Mouse (Mus musculus): ENCODE results near the gene Mad1l1. TPM values are rescaled to one million over a fixed set of nuclear protein-coding genes. Genes with fewer than 3 reads are reported as not detected.

Mad1l1 gene
- polyA plus RNA-seq, 1 experiment = 18.3 TPM

DNA sequence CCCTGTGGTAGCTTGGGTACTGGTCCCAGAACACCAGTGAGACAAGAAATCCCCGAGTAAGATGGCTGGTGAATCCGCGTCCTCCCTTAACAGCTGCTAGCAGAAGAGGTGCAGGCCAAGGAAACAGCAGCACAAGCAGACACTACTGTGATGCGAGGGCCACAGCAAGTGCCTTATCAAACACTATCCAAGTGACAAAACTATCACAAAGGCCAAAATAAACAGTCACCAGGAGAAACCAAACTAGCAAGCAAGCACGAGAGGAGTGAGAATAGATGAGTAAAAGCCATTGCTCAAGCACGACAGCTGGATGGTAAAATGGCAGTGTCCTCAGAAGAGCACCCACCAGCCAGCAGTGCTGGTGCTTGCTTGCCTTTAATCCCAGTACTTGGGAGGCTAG is 153.8 kb downstream of the Mad1l1 start:
- DNase-seq (ENCODE audit: low read depth in 1 of 2, low spot score in 2 of 2) = no peak
- Histone ChIP-seq H3K27ac (ENCODE audit: insufficient read depth, low read length) (no peak overlapping the region), H3K36me3 (ENCODE audit: control insufficient read depth, insufficient read depth, low read length) (no peaks in the 10 kb centered on the region), H3K4me3 (ENCODE audit: extremely low read depth, insufficient read depth, insufficient read length) (no peak overlapping the region), H3K27me3 (ENCODE audit: control insufficient read depth, insufficient read depth, low read length) (no peaks in the 10 kb centered on the region), H3K4me1 (ENCODE audit: control insufficient read depth, insufficient read depth, insufficient read length) (no peaks in the 10 kb centered on the region)
- TF ChIP-seq POLR2A (IDR thresholded peaks at IDR 0.05; ENCODE audit: low read depth, low read length) (no peak), CTCF (IDR thresholded peaks at IDR 0.05; ENCODE audit: extremely low read depth, insufficient read depth, insufficient read length, insufficient replicate concordance) (no peak)
- WGBS = 91% methylated on average over 6 of the region's 6 CpGs

DNA sequence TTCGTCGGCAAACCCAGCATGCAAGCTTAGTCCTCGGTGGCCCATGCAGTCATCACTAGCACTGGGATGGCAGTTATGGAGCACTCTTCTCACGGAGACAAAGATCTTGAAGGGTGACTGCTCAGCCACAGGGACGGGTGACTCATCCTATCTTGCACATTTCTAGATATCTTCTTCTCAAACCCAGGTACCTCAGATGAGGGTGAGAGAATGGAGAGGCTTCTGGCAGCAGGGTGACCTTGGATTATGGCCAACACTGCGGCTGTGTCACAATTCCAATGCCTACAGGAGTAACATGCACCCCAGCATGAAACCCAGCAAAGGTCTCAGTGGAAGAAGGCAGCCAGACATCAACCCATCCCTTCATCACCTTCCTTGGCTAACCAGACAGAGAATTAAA is 154.3 kb downstream of the Mad1l1 start:
- DNase-seq (ENCODE audit: low read depth in 1 of 2, low spot score in 2 of 2) = no peak
- 86% methylated on average over 6 of the region's 6 CpGs for WGBS

DNA sequence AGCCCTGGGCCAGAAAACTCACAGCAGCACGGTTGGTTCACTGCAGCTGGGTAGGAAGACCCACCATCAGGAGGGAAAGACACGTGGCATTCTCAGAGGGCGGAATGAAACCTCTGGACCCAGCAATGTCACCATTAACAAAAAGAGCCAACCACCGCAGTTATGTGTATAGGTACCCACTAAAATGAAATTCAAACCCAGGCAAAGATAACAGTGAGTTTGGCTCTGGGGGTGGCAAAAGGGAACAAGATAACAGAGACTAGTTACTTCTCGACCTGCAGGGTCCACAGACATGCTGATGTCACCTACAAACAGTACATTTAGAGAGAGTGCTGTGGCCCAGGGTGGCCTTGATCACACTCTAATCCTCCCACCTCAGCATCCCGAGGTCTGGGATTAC is 157.4 kb downstream of the Mad1l1 start:
- H3K4me1 ChIP-seq (ENCODE audit: control insufficient read depth, insufficient read depth, insufficient read length) = no peaks in the 10 kb centered on the region
- DNase-seq (ENCODE audit: low read depth in 1 of 2, low spot score in 2 of 2) = no peak
- 83% methylated on average over 6 of the region's 6 CpGs for WGBS
- no peak overlapping the region for H3K4me3 ChIP-seq (ENCODE audit: extremely low read depth, insufficient read depth, insufficient read length)
- H3K27me3 ChIP-seq (ENCODE audit: control insufficient read depth, insufficient read depth, low read length) = no peaks in the 10 kb centered on the region
- H3K36me3 ChIP-seq (ENCODE audit: control insufficient read depth, insufficient read depth, low read length) = no peaks in the 10 kb centered on the region
- H3K27ac ChIP-seq (ENCODE audit: insufficient read depth, low read length) = no peak overlapping the region
- no peak for TF ChIP-seq CTCF (IDR thresholded peaks at IDR 0.05; ENCODE audit: extremely low read depth, insufficient read depth, insufficient read length, insufficient replicate concordance)
- TF ChIP-seq POLR2A (IDR thresholded peaks at IDR 0.05; ENCODE audit: low read depth, low read length) = no peak

More for the DNA sequence above, 154.3 kb downstream of the Mad1l1 start:
- Histone ChIP-seq H3K4me3 (ENCODE audit: extremely low read depth, insufficient read depth, insufficient read length) (no peak overlapping the region), H3K36me3 (ENCODE audit: control insufficient read depth, insufficient read depth, low read length) (no peaks in the 10 kb centered on the region), H3K4me1 (ENCODE audit: control insufficient read depth, insufficient read depth, insufficient read length) (no peaks in the 10 kb centered on the region), H3K27me3 (ENCODE audit: control insufficient read depth, insufficient read depth, low read length) (no peaks in the 10 kb centered on the region), H3K27ac (ENCODE audit: insufficient read depth, low read length) (no peak overlapping the region)
- no peak for TF ChIP-seq POLR2A (IDR thresholded peaks at IDR 0.05; ENCODE audit: low read depth, low read length)
- no peak for TF ChIP-seq CTCF (IDR thresholded peaks at IDR 0.05; ENCODE audit: extremely low read depth, insufficient read depth, insufficient read length, insufficient replicate concordance)

DNA sequence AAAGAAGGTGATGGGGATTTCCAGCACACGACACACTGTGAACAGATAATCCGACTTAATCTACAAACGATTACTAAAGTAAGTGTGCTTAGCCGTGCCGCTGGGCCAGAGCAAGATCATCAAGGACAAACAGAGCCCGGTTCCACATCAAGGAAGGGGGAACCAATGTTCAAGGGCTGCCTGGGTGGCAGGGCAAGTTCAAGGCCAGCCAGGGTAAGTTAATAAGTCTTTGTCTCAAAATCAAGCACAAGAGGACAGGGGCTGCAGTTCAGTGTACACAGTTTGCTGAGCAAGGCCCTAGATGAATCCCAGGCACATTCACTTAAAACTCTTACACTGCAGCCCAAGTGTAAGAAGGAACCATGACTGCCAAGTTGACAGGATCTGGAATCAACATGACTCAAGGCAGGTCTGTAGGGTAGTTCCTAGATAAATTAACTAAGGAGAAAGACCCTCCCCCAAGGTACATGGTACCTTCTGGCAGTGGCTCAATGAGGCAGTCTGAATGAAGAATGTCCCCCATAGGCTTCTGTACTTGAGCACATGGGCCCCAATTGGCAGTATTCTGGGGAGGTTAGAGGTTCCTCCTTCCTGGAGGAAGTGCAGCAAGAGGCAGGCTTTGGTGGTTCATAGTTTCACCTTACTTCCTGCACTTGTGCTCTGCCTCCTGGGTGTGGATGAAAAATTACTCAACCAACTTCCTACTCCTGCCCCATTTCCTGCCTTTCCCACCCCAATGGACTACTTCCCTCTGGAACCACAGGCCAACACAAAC is 159.1 kb downstream of the Mad1l1 start:
- 94% methylated on average over 6 of the region's 6 CpGs for WGBS
- no peak overlapping the region for H3K27ac ChIP-seq (ENCODE audit: insufficient read depth, low read length)
- TF ChIP-seq CTCF (IDR thresholded peaks at IDR 0.05; ENCODE audit: extremely low read depth, insufficient read depth, insufficient read length, insufficient replicate concordance) = no peak
- no peak for TF ChIP-seq POLR2A (IDR thresholded peaks at IDR 0.05; ENCODE audit: low read depth, low read length)
- DNase-seq (ENCODE audit: low read depth in 1 of 2, low spot score in 2 of 2) = no peak
- H3K4me1 ChIP-seq (ENCODE audit: control insufficient read depth, insufficient read depth, insufficient read length) = no peaks in the 10 kb centered on the region
- no peaks in the 10 kb centered on the region for H3K36me3 ChIP-seq (ENCODE audit: control insufficient read depth, insufficient read depth, low read length)
- H3K27me3 ChIP-seq (ENCODE audit: control insufficient read depth, insufficient read depth, low read length) = no peaks in the 10 kb centered on the region
- H3K4me3 ChIP-seq (ENCODE audit: extremely low read depth, insufficient read depth, insufficient read length) = no peak overlapping the region

DNA sequence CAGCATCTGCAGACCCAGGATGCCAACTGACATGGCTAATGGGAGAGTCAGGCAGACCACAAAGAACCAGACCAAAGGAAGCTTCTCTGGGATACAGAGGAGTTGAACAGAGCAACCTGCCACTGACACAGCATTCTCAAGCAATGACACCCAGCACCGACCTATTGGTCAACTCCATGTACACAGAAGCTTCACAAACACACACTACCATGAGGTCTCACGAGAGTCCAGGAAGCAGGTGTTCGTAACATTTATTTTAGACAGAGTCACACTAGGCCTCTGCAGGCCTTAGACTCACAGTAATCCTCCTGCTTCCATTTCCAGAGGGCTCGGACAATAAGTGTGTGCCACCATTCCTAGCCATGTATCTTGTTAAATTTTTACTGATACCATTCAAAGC is 162.3 kb downstream of the Mad1l1 start:
- Histone ChIP-seq H3K36me3 (ENCODE audit: control insufficient read depth, insufficient read depth, low read length) (no peaks in the 10 kb centered on the region), H3K27me3 (ENCODE audit: control insufficient read depth, insufficient read depth, low read length) (no peaks in the 10 kb centered on the region), H3K4me3 (ENCODE audit: extremely low read depth, insufficient read depth, insufficient read length) (no peak overlapping the region), H3K27ac (ENCODE audit: insufficient read depth, low read length) (no peak overlapping the region), H3K4me1 (ENCODE audit: control insufficient read depth, insufficient read depth, insufficient read length) (no peaks in the 10 kb centered on the region)
- TF ChIP-seq CTCF (IDR thresholded peaks at IDR 0.05; ENCODE audit: extremely low read depth, insufficient read depth, insufficient read length, insufficient replicate concordance) (no peak), POLR2A (IDR thresholded peaks at IDR 0.05; ENCODE audit: low read depth, low read length) (no peak)
- 88% methylated on average over 4 of the region's 4 CpGs for WGBS
- no peak for DNase-seq (ENCODE audit: low read depth in 1 of 2, low spot score in 2 of 2)

DNA sequence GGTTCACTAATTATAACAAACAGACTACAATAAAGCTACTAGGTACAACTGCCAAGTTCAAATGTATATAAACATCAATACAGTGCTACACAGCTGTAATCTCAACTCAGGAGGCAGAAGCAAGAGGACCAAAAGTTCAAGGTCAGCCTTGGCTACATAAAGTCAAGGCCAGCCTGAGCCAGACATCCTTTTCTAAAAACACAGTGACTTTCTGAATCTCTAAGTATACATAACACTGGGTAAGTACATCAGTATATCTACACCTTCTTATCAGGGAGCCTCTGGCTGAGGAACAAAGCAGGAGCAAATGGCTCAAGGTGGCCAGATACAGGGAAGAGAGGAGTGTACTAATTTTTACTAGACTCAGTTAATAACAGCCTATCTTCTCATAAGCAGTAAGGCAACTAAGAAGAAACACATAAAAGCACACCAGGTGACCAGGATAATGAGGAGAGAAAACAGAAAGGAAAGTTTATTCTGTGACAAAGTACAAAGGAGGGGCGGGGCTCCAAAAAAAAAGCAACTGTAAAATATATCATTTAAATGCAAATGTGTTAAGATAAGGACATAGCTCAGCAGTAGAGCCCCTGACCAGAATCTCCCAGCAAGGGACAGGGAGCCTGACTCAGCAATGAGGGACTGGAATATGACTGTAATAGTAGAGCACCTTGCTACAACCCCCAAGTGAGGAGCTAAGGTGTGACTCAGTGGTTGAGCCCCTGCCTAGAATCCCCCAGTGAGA is 163.3 kb downstream of the Mad1l1 start:
- Histone ChIP-seq H3K36me3 (ENCODE audit: control insufficient read depth, insufficient read depth, low read length) (no peaks in the 10 kb centered on the region), H3K4me1 (ENCODE audit: control insufficient read depth, insufficient read depth, insufficient read length) (no peaks in the 10 kb centered on the region), H3K27ac (ENCODE audit: insufficient read depth, low read length) (no peak overlapping the region), H3K4me3 (ENCODE audit: extremely low read depth, insufficient read depth, insufficient read length) (no peak overlapping the region), H3K27me3 (ENCODE audit: control insufficient read depth, insufficient read depth, low read length) (no peaks in the 10 kb centered on the region)
- DNase-seq (ENCODE audit: low read depth in 1 of 2, low spot score in 2 of 2) = no peak
- TF ChIP-seq CTCF (IDR thresholded peaks at IDR 0.05; ENCODE audit: extremely low read depth, insufficient read depth, insufficient read length, insufficient replicate concordance) (no peak), POLR2A (IDR thresholded peaks at IDR 0.05; ENCODE audit: low read depth, low read length) (no peak)
- 87% methylated on average over 1 of the region's 1 CpGs for WGBS

DNA sequence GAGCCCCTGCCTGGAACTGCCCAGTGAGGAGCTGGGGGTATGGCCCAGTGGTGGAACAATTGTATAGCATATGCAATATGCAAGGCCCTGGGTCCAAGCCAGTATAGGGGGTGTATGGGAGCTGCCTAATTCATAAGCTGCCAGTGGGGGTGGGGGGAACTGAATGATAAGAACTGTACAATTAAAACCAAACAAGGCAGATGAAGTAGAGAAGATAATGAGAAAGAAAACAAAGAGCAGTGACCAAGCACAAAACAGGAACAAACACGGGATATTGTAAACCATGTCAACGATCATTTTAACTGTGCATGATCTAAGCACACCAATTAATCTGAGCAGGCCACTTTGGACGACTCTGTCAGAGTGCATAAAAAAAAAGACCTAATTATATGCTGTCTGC is 167.2 kb downstream of the Mad1l1 start:
- no peak overlapping the region for H3K27ac ChIP-seq (ENCODE audit: insufficient read depth, low read length)
- no peak for DNase-seq (ENCODE audit: low read depth in 1 of 2, low spot score in 2 of 2)
- no peak overlapping the region for H3K4me3 ChIP-seq (ENCODE audit: extremely low read depth, insufficient read depth, insufficient read length)
- no peaks in the 10 kb centered on the region for H3K27me3 ChIP-seq (ENCODE audit: control insufficient read depth, insufficient read depth, low read length)
- no peaks in the 10 kb centered on the region for H3K4me1 ChIP-seq (ENCODE audit: control insufficient read depth, insufficient read depth, insufficient read length)
- 90% methylated on average over 3 of the region's 3 CpGs for WGBS
- TF ChIP-seq CTCF (IDR thresholded peaks at IDR 0.05; ENCODE audit: extremely low read depth, insufficient read depth, insufficient read length, insufficient replicate concordance) (no peak), POLR2A (IDR thresholded peaks at IDR 0.05; ENCODE audit: low read depth, low read length) (no peak)
- no peaks in the 10 kb centered on the region for H3K36me3 ChIP-seq (ENCODE audit: control insufficient read depth, insufficient read depth, low read length)

All from spleen, adult 2 months (tissue).